Mouse (Mus musculus): ENCODE data around the gene Topaz1. TPM values are rescaled to one million over a fixed set of nuclear protein-coding genes. Genes with fewer than 3 reads are reported as not detected.

Gene Topaz1
- total and polyA plus RNA-seq, 2 experiments from 2014 or later: 0.05 TPM; not detected in 1

DNA sequence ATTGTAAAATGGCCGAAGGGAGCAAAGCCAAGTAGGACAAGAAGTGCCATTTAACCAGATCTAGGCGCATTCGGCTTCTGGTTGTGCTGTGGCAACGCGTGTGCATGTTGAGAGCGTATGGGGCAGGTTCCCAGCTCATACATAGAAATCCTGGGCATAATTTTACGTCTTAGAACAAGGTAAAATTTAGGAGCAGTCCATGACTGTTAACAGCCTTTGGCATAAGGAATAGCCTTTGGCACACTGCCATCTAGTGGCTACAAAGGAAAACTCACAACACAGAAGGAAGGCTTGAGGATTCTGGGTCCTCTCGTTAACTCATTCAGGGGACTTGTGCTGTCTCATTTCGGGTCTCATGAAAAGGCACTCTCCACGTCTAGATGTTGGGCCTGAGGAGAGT, 17.6 kb upstream of the Topaz1 start:
- H3K9ac ChIP-seq: peak overlapping the region; percentile 23; the same call in 1 of the 2 replicates
- 12% methylated on average over 10 of the region's 10 CpGs for WGBS
- H3K9me3 ChIP-seq (ENCODE audit: low read length): no peaks in the 10 kb centered on the region
- H3K4me2 ChIP-seq (ENCODE audit: low read depth): no peak overlapping the region
- H3K27ac ChIP-seq (ENCODE audit: low read depth, low read length): no peak overlapping the region
- peaks cover 11% of the 10 kb centered on the region; the same call in 1 of the 2 replicates for H3K27me3 ChIP-seq (ENCODE audit: insufficient read depth, low read length)
- ATAC-seq (peak; percentile 88), DNase-seq (peak; percentile 90)
- no peak overlapping the region for H3K4me3 ChIP-seq (ENCODE audit: low read depth, low read length)
- peak; percentile 94 for TF ChIP-seq CTCF (IDR thresholded peaks at IDR 0.05; ENCODE audit: low read depth)
- no peaks in the 10 kb centered on the region for H3K36me3 ChIP-seq (ENCODE audit: insufficient read depth)
- H3K4me1 ChIP-seq (ENCODE audit: insufficient read depth): no peaks in the 10 kb centered on the region

DNA sequence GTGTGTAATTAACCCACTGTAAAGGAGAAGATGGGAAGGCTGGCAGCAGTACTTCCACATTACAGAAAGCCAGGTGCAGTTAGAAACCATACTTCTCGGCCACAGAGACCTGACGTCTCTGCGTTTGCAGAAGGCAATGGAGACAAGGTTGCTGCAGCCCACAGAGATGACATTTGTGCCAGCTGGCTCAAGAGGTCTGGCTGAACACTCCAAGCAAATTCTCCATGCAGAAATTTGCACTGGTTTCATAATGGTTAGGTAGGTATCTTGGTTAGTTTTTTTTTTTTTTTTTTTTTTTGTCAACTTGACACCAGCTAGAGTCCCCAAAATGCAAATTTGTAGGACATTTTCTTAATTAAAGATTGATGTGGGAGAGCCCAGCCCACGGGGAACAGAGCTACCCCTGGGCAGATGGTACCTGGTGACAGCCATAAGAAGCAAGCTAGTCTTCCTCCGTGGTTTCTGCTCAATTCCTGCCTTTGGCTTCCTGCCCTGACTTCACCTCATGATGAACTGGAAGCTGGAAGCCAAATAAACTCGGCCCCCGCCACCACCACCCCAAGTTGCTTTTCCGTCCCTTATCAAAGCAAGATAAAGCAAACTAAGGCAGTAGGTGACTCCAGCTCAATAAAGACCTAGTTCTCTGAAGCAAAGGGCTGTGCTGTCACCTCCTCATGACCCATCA, 14.9 kb upstream of the Topaz1 start:
- peaks cover 11% of the 10 kb centered on the region; the same call in 1 of the 2 replicates for H3K27me3 ChIP-seq (ENCODE audit: insufficient read depth, low read length)
- WGBS: 69% methylated on average over 8 of the region's 8 CpGs

DNA sequence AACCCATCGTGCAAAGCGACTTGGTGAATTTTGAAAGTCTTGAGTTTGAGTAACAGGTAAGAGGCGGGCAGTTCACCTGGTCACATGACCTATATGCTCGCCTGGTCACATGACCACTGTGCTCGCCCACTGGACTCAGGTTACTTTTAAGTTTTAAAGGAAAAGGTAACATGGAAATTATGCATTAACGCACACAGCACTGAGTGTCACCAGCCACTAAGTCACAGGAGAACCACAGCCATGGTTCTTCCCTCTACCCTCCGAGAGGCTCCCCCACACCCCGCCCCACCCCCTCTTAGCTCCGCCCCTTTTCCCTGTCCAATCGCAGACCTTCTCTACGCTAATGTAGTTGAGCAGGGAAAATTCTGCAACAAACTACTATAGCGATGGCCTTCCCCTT, 13.9 kb upstream of the Topaz1 start:
- H3K9ac ChIP-seq: no peak overlapping the region
- TF ChIP-seq CTCF (IDR thresholded peaks at IDR 0.05; ENCODE audit: low read depth): no peak
- ATAC-seq: no peak
- no peak overlapping the region for H3K4me3 ChIP-seq (ENCODE audit: low read depth, low read length)
- H3K4me2 ChIP-seq (ENCODE audit: low read depth): no peak overlapping the region
- no peaks in the 10 kb centered on the region for H3K4me1 ChIP-seq (ENCODE audit: insufficient read depth)
- DNase-seq: no peak
- H3K36me3 ChIP-seq (ENCODE audit: insufficient read depth): no peaks in the 10 kb centered on the region
- no peaks in the 10 kb centered on the region for H3K9me3 ChIP-seq (ENCODE audit: low read length)
- WGBS: 46% methylated on average over 12 of the region's 12 CpGs
- peaks cover 11% of the 10 kb centered on the region; the same call in 1 of the 2 replicates for H3K27me3 ChIP-seq (ENCODE audit: insufficient read depth, low read length)
- no peak overlapping the region for H3K27ac ChIP-seq (ENCODE audit: low read depth, low read length)

More for the DNA sequence above, 14.9 kb upstream of the Topaz1 start:
- Histone ChIP-seq H3K9me3 (ENCODE audit: low read length) (no peaks in the 10 kb centered on the region), H3K4me1 (ENCODE audit: insufficient read depth) (no peaks in the 10 kb centered on the region), H3K4me2 (ENCODE audit: low read depth) (no peak overlapping the region), H3K36me3 (ENCODE audit: insufficient read depth) (no peaks in the 10 kb centered on the region), H3K9ac (no peak overlapping the region), H3K4me3 (ENCODE audit: low read depth, low read length) (no peak overlapping the region), H3K27ac (ENCODE audit: low read depth, low read length) (no peak overlapping the region)
- ATAC-seq (no peak), DNase-seq (no peak)
- no peak for TF ChIP-seq CTCF (IDR thresholded peaks at IDR 0.05; ENCODE audit: low read depth)

DNA sequence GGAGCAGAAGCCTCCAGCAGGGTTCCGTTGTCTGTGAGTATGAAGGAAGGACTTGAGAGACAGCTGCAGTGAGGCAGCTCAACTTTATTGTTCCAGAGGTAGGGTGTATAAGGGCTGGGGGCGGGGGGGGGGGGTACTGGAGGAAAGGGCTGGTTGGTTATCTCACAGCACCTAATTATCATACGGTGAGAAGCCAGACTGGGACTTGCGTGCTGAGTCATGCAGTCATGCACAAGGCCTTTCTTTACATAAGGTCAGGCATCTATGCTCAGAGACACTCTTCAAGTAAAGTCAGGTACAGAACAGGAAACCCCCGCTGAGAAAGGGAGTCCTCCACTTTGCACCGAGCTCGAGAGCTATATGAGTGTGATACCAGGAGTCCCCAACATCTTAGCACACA, 12.2 kb upstream of the Topaz1 start:
- Histone ChIP-seq H3K4me1 (ENCODE audit: insufficient read depth) (no peaks in the 10 kb centered on the region), H3K9me3 (ENCODE audit: low read length) (no peaks in the 10 kb centered on the region), H3K9ac (no peak overlapping the region), H3K4me3 (ENCODE audit: low read depth, low read length) (no peak overlapping the region), H3K27ac (ENCODE audit: low read depth, low read length) (no peak overlapping the region), H3K27me3 (ENCODE audit: insufficient read depth, low read length) (peaks cover 11% of the 10 kb centered on the region; the same call in 1 of the 2 replicates), H3K4me2 (ENCODE audit: low read depth) (no peak overlapping the region), H3K36me3 (ENCODE audit: insufficient read depth) (no peaks in the 10 kb centered on the region)
- DNase-seq: no peak
- WGBS: 71% methylated on average over 7 of the region's 7 CpGs
- no peak for ATAC-seq
- TF ChIP-seq CTCF (IDR thresholded peaks at IDR 0.05; ENCODE audit: low read depth): no peak

DNA sequence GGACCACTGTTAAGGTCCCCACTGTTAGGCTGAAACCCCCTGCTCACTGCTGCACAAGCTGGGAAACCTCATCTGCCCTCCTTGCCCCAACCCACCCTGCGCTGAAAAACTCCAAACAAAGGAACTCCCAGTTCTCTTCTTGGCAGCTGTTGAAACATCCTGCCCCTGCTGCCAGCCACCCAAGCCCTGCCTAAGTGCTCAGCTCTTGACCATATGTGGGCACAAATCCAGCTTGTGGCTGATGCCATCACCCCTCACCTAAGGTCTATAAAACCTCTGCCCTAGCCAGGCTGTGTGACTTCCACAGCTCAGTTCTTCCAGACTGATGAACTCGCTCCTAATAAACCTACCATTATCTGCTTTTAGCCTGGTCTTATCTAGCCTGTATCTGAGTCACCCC, 11.1 kb upstream of the Topaz1 start:
- DNase-seq (no peak), ATAC-seq (no peak)
- Histone ChIP-seq H3K4me1 (ENCODE audit: insufficient read depth) (no peaks in the 10 kb centered on the region), H3K27ac (ENCODE audit: low read depth, low read length) (no peak overlapping the region), H3K4me3 (ENCODE audit: low read depth, low read length) (no peak overlapping the region), H3K36me3 (ENCODE audit: insufficient read depth) (no peaks in the 10 kb centered on the region), H3K9ac (no peak overlapping the region), H3K4me2 (ENCODE audit: low read depth) (no peak overlapping the region), H3K27me3 (ENCODE audit: insufficient read depth, low read length) (peaks cover 5% of the 10 kb centered on the region; the same call in 1 of the 2 replicates), H3K9me3 (ENCODE audit: low read length) (no peaks in the 10 kb centered on the region)
- TF ChIP-seq CTCF (IDR thresholded peaks at IDR 0.05; ENCODE audit: low read depth): no peak
- WGBS: 47% methylated on average over 2 of the region's 2 CpGs

DNA sequence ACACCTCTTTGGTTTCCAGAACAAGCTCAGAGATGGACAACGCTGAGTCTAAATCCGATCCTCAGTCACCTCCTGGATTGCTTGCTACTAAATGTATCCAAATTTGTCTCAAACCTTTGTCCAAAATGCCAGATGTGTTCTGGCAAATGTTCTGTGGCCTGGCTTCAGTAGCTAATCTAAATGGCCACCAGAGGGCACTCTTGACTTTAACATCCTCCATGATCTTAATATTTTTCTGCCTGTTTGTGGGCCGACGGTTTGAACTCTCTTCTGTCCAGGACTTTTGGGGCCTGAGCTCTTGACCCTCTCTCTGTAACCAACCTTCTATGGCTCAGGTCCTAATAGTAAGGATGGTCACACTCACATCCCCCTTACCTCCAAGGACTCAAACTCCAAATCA, 10.4 kb upstream of the Topaz1 start:
- H3K9me3 ChIP-seq (ENCODE audit: low read length): no peaks in the 10 kb centered on the region
- peaks cover 4% of the 10 kb centered on the region; the same call in 1 of the 2 replicates for H3K27me3 ChIP-seq (ENCODE audit: insufficient read depth, low read length)
- H3K4me1 ChIP-seq (ENCODE audit: insufficient read depth): no peaks in the 10 kb centered on the region
- H3K27ac ChIP-seq (ENCODE audit: low read depth, low read length): no peak overlapping the region
- ATAC-seq: no peak
- peak; percentile 78 for TF ChIP-seq CTCF (IDR thresholded peaks at IDR 0.05; ENCODE audit: low read depth)
- WGBS: 16% methylated on average over 4 of the region's 4 CpGs
- DNase-seq: peak; percentile 75
- no peak overlapping the region for H3K9ac ChIP-seq
- no peak overlapping the region for H3K4me2 ChIP-seq (ENCODE audit: low read depth)
- H3K36me3 ChIP-seq (ENCODE audit: insufficient read depth): no peaks in the 10 kb centered on the region
- H3K4me3 ChIP-seq (ENCODE audit: low read depth, low read length): no peak overlapping the region

DNA sequence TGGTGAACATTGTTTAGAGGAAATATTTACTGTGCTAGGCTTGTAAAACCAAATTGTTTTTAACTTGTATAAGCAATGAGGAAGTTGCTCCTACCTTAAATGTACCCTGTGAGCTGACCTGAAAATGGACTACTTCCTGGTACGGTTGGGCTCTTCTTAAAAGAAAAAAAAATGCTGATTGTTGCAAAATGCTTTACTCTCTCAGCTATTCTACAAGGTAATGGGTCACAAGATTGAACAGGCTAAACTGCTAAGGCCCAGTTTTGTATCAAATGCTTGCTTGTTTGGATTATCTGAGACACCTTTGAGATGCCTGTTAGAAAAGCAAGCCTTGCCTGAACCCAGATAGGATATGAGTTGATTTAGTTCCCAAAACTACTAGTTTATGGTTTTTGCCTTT, 1.3 kb upstream of the Topaz1 start:
- no peaks in the 10 kb centered on the region for H3K9me3 ChIP-seq (ENCODE audit: low read length)
- no peak overlapping the region for H3K27ac ChIP-seq (ENCODE audit: low read depth, low read length)
- no peak overlapping the region for H3K4me3 ChIP-seq (ENCODE audit: low read depth, low read length)
- no peak overlapping the region for H3K4me2 ChIP-seq (ENCODE audit: low read depth)
- no peak for ATAC-seq
- H3K27me3 ChIP-seq (ENCODE audit: insufficient read depth, low read length): no peaks in the 10 kb centered on the region
- 81% methylated on average over 1 of the region's 1 CpGs for WGBS
- DNase-seq: no peak
- H3K4me1 ChIP-seq (ENCODE audit: insufficient read depth): no peaks in the 10 kb centered on the region
- H3K9ac ChIP-seq: no peak overlapping the region
- no peaks in the 10 kb centered on the region for H3K36me3 ChIP-seq (ENCODE audit: insufficient read depth)
- TF ChIP-seq CTCF (IDR thresholded peaks at IDR 0.05; ENCODE audit: low read depth): no peak
